Mouse (Mus musculus): ENCODE measurements around the gene Rpl13a. TPM values are rescaled to one million over a fixed set of nuclear protein-coding genes. Genes with fewer than 3 reads are reported as not detected.

Rpl13a gene
- polyA plus RNA-seq, 1 experiment from 2014 or later, result 977 TPM

DNA sequence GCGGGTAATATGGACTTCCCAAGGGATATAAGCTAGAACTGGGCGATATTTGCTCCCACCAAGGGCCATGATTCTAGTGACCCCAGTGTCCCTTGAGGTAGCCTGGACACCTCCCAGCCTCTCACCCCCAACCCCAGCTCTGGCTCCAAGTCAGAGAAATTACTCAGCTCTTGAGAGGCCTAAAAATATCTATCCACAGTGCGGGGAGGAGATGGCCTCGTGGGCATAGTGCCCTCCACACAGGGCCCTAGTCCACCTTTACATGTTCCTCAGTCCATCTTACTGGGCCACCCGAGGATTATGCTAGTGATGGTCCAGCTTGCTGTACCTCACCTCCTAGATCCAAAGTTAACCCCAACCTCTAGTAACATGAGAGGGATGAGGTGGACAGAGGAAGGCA lies 36.3 kb upstream of the Rpl13a start:
- peaks cover 6% of the 10 kb centered on the region for H3K9me3 ChIP-seq (replicated peaks)
- H3K4me1 ChIP-seq, result peaks cover 34% of the 10 kb centered on the region
- H3K4me3 ChIP-seq, result no peak overlapping the region
- H3K27ac ChIP-seq, result no peak overlapping the region
- no peak for ATAC-seq (ENCODE audit: low FRiP score)
- WGBS, result 61% methylated on average over 5 of the region's 5 CpGs
- peaks cover 8% of the 10 kb centered on the region; the same call in 1 of the 2 replicates for H3K36me3 ChIP-seq
- H3K27me3 ChIP-seq, result peaks cover 75% of the 10 kb centered on the region
- H3K4me2 ChIP-seq (replicated peaks), result no peak overlapping the region
- H3K9ac ChIP-seq, result no peak overlapping the region

GRCm38 (mm10) chr7:45163735-45164490 lies 35.4 kb upstream of the Rpl13a start, which contains the start of gene Slc17a7:
Gene Slc17a7 (plus strand): TSS chr7:45163949.
- Histone ChIP-seq H3K27me3 (peaks cover 66% of the 10 kb centered on the region), H3K9me3 (replicated peaks) (no peaks in the 10 kb centered on the region), H3K4me3 (peak within 1 kb of the TSS; percentile 36), H3K27ac (no peak within 1 kb of the TSS), H3K4me1 (peaks cover 34% of the 10 kb centered on the region), H3K9ac (peak within 1 kb of the TSS; percentile 57), H3K4me2 (replicated peaks) (peak within 1 kb of the TSS; percentile 56), H3K36me3 (peaks cover 17% of the 10 kb centered on the region; the same call in 1 of the 2 replicates)
- ATAC-seq (ENCODE audit: low FRiP score), result no peak
- WGBS, result under 1% methylated on average over 29 of the region's 41 CpGs

GRCm38 (mm10) chr7:45162996-45163615 lies 34.5 kb upstream of the Rpl13a start:
- Histone ChIP-seq H3K36me3 (peaks cover 25% of the 10 kb centered on the region), H3K27ac (no peak overlapping the region), H3K4me3 (0 out of 2 replicates have a peak overlapping the region, but pooled peaks have one; percentile 36), H3K27me3 (peaks cover 58% of the 10 kb centered on the region), H3K9me3 (replicated peaks) (no peaks in the 10 kb centered on the region), H3K4me2 (replicated peaks) (no peak overlapping the region), H3K4me1 (peaks cover 27% of the 10 kb centered on the region), H3K9ac (no peak overlapping the region)
- 74% methylated on average over 9 of the region's 9 CpGs for WGBS
- ATAC-seq (ENCODE audit: low FRiP score), result no peak

DNA sequence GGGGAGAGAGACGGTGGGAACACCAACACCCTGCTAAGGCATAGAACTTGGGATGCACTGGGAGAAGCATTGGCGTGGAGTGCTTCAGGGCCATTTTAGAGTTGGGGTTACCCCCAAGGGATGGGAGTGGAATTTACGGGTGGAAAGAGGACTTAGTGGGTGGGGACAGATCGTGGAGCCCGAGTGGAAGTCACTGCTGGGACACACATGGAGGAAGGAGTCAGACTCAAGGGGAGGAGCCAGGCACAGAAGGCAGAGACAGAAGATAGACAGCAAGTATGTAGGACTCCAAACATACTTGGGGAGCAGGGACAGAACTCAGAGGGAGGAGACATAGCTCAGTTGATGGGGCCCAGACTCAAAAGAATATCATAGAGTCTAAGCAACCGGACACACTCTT lies 34.0 kb upstream of the Rpl13a start:
- Histone ChIP-seq H3K36me3 (peaks cover 30% of the 10 kb centered on the region), H3K9ac (no peak overlapping the region), H3K27ac (no peak overlapping the region), H3K27me3 (peaks cover 52% of the 10 kb centered on the region), H3K4me3 (peak overlapping the region; percentile 33), H3K4me2 (replicated peaks) (peak overlapping the region; percentile 64), H3K4me1 (peaks cover 22% of the 10 kb centered on the region), H3K9me3 (replicated peaks) (no peaks in the 10 kb centered on the region)
- 21% methylated on average over 6 of the region's 6 CpGs for WGBS
- no peak for ATAC-seq (ENCODE audit: low FRiP score)

DNA sequence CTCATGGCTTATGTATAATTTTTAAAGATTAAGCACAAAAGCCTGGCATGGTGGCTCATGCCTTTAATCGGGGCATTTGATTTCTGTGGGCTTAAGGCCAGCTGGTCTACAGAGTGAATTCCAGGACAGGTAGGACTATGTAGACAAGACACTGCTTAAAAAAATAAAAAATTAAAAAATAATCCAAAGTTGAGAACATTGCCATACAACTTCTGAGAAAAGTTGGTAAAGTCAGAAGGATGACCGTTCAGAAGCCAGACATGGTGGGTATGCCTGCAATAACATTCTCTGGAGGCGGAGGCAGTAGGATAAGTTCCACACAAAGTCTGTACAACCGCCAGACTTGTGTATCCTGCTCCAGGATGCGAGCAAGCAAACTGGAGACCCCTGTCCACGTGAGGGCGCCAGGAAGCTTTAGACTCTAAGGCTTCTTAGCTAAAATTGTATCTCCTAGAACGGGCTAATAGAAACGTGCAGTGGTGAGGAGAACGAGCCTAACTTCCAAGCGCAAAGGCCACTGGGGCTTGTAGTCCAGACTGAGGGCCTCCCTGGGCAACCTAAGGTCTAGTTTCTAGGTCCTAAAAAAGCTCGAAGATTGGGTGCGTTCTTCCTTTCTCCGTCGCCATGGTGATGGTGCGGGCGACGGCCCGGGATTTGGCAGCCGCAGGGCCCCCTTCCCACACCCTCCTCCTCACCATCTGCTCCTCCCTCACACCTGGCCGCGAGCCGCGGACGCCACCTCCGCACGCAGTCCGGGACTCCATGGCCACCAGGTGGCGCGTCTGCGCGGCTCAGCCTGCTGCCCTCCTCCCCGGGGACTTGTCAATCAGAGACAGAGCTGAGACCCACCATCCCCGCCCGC lies 33.3 kb upstream of the Rpl13a start:
- H3K4me1 ChIP-seq, result peaks cover 15% of the 10 kb centered on the region
- peak overlapping the region; percentile 64 for H3K4me2 ChIP-seq (replicated peaks)
- no peaks in the 10 kb centered on the region for H3K9me3 ChIP-seq (replicated peaks)
- peak overlapping the region; percentile 35; the same call in 1 of the 2 replicates for H3K27ac ChIP-seq
- H3K36me3 ChIP-seq, result peaks cover 35% of the 10 kb centered on the region
- H3K27me3 ChIP-seq, result peaks cover 45% of the 10 kb centered on the region
- 7% methylated on average over 29 of the region's 35 CpGs for WGBS
- no peak overlapping the region for H3K9ac ChIP-seq
- peak overlapping the region; percentile 33 for H3K4me3 ChIP-seq
- peak; percentile 84 for ATAC-seq (ENCODE audit: low FRiP score)

DNA sequence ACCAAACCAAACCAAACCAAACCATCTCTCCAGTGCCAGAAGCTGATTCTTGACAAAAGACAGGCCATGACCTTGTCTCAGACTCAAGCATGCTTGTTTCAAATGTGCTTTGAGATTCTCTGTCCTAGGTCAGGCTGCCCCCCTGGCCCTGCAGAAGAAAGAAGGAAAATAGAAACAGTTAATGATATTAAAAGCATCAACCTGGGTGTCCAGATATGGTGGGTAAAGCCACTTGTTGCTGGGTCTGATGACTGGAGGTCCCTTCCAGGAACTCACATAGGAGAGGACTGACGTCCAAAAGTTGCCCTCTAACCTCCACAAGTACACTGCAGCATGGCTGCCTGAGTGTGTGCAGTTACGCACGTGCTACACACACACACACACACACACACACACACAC lies 32.3 kb upstream of the Rpl13a start:
- WGBS, result 88% methylated on average over 3 of the region's 3 CpGs
- no peak overlapping the region for H3K9ac ChIP-seq

DNA sequence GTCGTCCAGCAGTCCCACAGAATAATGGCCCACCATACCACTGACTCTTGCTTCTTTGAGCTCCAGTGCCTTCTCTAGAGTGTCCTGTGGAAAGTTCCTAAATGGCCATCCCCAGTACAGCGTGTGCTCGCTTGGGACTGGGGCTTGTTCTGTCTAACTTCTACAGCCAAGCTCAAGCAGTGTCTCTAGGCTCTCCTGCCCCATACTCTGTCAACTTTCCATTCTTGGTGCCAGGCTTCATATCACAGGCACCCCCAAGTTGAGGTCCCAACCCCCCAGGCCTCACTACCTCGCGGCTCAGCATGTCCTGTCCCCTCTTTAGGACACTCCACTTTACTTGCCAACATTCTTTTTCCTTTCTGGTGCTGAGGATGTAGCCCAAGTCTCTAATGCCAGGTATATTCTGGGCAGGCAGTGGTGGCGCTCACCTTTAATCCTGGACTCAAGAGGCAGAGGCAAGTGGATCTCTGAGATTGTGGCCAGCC lies 31.8 kb upstream of the Rpl13a start:
- peaks cover 30% of the 10 kb centered on the region for H3K27me3 ChIP-seq
- no peaks in the 10 kb centered on the region for H3K9me3 ChIP-seq (replicated peaks)
- H3K36me3 ChIP-seq, result peaks cover 35% of the 10 kb centered on the region
- H3K27ac ChIP-seq, result no peak overlapping the region
- ATAC-seq (ENCODE audit: low FRiP score), result no peak
- WGBS, result 95% methylated on average over 6 of the region's 6 CpGs
- H3K4me2 ChIP-seq (replicated peaks), result no peak overlapping the region
- H3K4me1 ChIP-seq, result peaks cover 15% of the 10 kb centered on the region
- no peak overlapping the region for H3K9ac ChIP-seq
- H3K4me3 ChIP-seq, result no peak overlapping the region

More for the DNA sequence above, 32.3 kb upstream of the Rpl13a start:
- Histone ChIP-seq H3K9me3 (replicated peaks) (no peaks in the 10 kb centered on the region), H3K4me3 (no peak overlapping the region), H3K4me2 (replicated peaks) (no peak overlapping the region), H3K27me3 (peaks cover 35% of the 10 kb centered on the region), H3K27ac (no peak overlapping the region), H3K4me1 (peaks cover 15% of the 10 kb centered on the region), H3K36me3 (peaks cover 35% of the 10 kb centered on the region)
- no peak for ATAC-seq (ENCODE audit: low FRiP score)

DNA sequence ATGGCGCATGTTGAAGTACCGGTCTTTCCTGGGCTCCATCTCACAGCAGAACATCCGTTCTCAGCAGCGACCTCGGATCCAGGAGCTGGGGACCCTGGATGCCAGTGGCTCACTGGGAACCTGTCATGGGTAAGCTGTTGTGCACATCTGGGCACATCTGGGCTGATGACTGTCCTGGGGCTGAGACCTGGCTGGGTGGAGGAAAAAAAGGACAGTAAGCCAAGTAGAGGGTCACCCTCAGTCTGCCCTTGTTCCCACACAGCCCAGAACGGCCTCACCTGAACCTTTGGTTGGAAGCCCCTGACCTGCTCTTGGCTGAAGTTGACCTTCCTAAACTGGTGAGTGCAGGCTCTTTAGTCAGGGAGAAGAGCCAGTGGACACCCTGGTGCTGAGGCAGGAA lies 30.4 kb upstream of the Rpl13a start:
- Histone ChIP-seq H3K9ac (no peak overlapping the region), H3K27me3 (peaks cover 17% of the 10 kb centered on the region), H3K27ac (no peak overlapping the region), H3K4me3 (no peak overlapping the region), H3K4me1 (peaks cover 18% of the 10 kb centered on the region), H3K9me3 (replicated peaks) (no peaks in the 10 kb centered on the region), H3K36me3 (peaks cover 35% of the 10 kb centered on the region), H3K4me2 (replicated peaks) (no peak overlapping the region)
- WGBS, result 89% methylated on average over 6 of the region's 6 CpGs
- no peak for ATAC-seq (ENCODE audit: low FRiP score)

DNA sequence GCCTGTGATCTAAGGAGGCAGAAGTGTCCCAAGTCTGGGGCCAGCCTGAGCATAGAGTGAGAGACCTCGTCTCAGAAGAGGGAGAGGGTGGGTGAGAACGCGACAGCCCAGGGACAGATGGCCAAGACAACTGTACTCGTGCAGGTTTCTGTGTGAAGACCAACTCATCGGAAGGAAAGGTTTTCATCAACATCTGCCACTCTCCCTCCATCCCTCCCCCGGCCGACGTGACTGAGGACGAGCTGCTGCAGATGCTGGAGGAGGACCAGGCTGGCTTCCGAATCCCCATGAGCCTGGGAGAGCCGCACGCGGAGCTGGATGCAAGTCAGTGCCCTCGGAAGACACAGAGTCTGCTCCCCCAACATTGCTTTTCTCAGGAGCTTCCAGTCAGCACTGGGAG lies 28.9 kb upstream of the Rpl13a start:
- no peak for ATAC-seq (ENCODE audit: low FRiP score)
- Histone ChIP-seq H3K4me3 (no peak overlapping the region), H3K27ac (no peak overlapping the region), H3K4me2 (replicated peaks) (no peak overlapping the region), H3K9ac (no peak overlapping the region), H3K4me1 (peaks cover 15% of the 10 kb centered on the region), H3K36me3 (peaks cover 35% of the 10 kb centered on the region), H3K27me3 (peaks cover 1% of the 10 kb centered on the region), H3K9me3 (replicated peaks) (no peaks in the 10 kb centered on the region)
- WGBS, result 84% methylated on average over 14 of the region's 14 CpGs

DNA sequence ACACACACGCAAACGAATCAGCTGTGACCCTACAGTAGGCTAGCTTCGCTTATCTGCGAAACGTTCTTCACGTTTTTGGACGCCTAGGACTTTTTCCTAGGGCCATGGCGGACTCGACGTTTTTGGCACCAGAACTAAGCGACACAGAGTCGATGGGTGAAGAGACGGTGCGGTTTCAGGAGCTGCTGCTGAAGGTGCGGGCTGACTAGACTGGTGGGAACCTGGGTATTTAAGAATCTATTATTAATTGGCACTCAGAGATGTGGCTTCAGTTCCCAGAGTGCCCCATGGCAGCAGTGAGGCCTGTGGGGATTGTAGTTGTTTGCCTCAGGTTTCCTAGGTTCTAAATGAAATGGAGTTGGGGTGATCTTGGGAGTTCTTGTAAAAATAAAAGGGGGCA lies 27.6 kb upstream of the Rpl13a start:
- Histone ChIP-seq H3K9me3 (replicated peaks) (no peaks in the 10 kb centered on the region), H3K4me2 (replicated peaks) (no peak overlapping the region), H3K4me3 (no peak overlapping the region), H3K27me3 (no peaks in the 10 kb centered on the region), H3K9ac (no peak overlapping the region), H3K36me3 (peaks cover 35% of the 10 kb centered on the region), H3K27ac (no peak overlapping the region), H3K4me1 (peaks cover 13% of the 10 kb centered on the region)
- 97% methylated on average over 15 of the region's 15 CpGs for WGBS
- no peak for ATAC-seq (ENCODE audit: low FRiP score)

GRCm38 (mm10) chr7:45155590-45155989 lies 27.0 kb upstream of the Rpl13a start:
- no peaks in the 10 kb centered on the region for H3K9me3 ChIP-seq (replicated peaks)
- H3K36me3 ChIP-seq, result peaks cover 34% of the 10 kb centered on the region
- H3K4me1 ChIP-seq, result peaks cover 17% of the 10 kb centered on the region
- H3K27ac ChIP-seq, result no peak overlapping the region
- H3K4me3 ChIP-seq, result no peak overlapping the region
- H3K9ac ChIP-seq, result no peak overlapping the region
- peak overlapping the region; percentile 73 for H3K4me2 ChIP-seq (replicated peaks)
- no peak for ATAC-seq (ENCODE audit: low FRiP score)
- 85% methylated on average over 9 of the region's 9 CpGs for WGBS
- H3K27me3 ChIP-seq, result no peaks in the 10 kb centered on the region

GRCm38 (mm10) chr7:45154993-45155514 lies 26.5 kb upstream of the Rpl13a start:
- Histone ChIP-seq H3K4me1 (peaks cover 17% of the 10 kb centered on the region), H3K9me3 (replicated peaks) (no peaks in the 10 kb centered on the region), H3K36me3 (peaks cover 29% of the 10 kb centered on the region), H3K4me2 (replicated peaks) (peak overlapping the region; percentile 73), H3K9ac (no peak overlapping the region), H3K4me3 (peak overlapping the region; percentile 64), H3K27ac (no peak overlapping the region), H3K27me3 (no peaks in the 10 kb centered on the region)
- ATAC-seq (ENCODE audit: low FRiP score), result no peak
- 79% methylated on average over 12 of the region's 12 CpGs for WGBS

All from hindbrain, embryonic 12.5 days (tissue).